Mouse (Mus musculus): Measurements from ENCODE around the gene Sdccag8.

DNA sequence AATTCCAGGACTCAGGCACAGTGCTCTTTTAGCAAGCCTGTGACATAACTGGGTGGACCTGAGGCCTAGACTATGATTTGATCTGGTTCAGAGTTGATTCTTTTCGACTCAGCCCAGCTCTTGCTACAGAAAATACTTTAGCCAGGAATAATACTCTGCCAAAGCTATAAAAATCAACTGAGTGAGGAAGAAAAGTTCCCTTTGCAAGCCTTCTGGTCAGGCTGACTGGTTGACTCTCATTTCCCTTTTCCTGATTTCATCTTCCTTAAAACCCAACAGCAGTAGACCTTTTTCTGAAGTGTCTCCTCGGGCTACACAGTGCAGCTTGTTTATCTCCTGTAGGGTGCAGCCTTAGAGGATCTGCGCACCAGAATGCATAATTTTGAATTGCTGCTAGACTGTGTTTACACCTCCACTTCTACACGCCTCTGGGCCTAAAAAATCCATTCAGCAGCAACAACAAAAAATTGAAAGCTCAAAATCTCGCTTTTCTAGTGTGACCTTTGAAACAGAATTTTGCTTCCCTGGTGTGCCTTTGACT, 13.6 kb downstream of the Sdccag8 start:
- TF ChIP-seq POLR2A (IDR thresholded peaks at IDR 0.05; ENCODE audit: extremely low read depth, insufficient read depth, low read length) (no peak), CTCF (IDR thresholded peaks at IDR 0.05; ENCODE audit: extremely low read depth, insufficient read depth, low read length) (no peak)

Measured in cortical plate, adult 2 months (tissue).